Mouse (Mus musculus): ENCODE data around the gene Tdrd1.
"Not testable (repeated sequence)": the region's sequence is repeated elsewhere in the genome, so short reads cannot be mapped to it uniquely, and the experiment has no call there.

The Tdrd1 gene

GRCm38 (mm10) chr19:56826047-56826631, at the start of gene Tdrd1:
Gene Tdrd1, plus strand, starts transcription at chr19:56826209.
- no peak for DNase-seq (ENCODE audit: low read depth, low spot score)

- peak; percentile 37 for DNase-seq (ENCODE audit: low read depth, low spot score)
These were observed 49.2 kb upstream of the Tdrd1 start for GRCm38 (mm10) chr19:56776719-56777382.

GRCm38 (mm10) chr19:56778532-56778931, 47.5 kb upstream of the Tdrd1 start:
- not testable (repeated sequence) for DNase-seq (ENCODE audit: low read depth, low spot score)

- no peak for DNase-seq (ENCODE audit: low read depth, low spot score)
These were observed 38.1 kb upstream of the Tdrd1 start for GRCm38 (mm10) chr19:56787911-56788310.

GRCm38 (mm10) chr19:56788952-56789351, 37.1 kb upstream of the Tdrd1 start:
- DNase-seq (ENCODE audit: low read depth, low spot score) = no peak

GRCm38 (mm10) chr19:56797376-56797775, 28.6 kb upstream of the Tdrd1 start:
- no peak for DNase-seq (ENCODE audit: low read depth, low spot score)

GRCm38 (mm10) chr19:56800226-56800625, 25.8 kb upstream of the Tdrd1 start:
- DNase-seq (ENCODE audit: low read depth, low spot score) = no peak

GRCm38 (mm10) chr19:56800930-56801655, 24.9 kb upstream of the Tdrd1 start:
- no peak for DNase-seq (ENCODE audit: low read depth, low spot score)

GRCm38 (mm10) chr19:56801656-56802351, 24.2 kb upstream of the Tdrd1 start:
- DNase-seq (ENCODE audit: low read depth, low spot score) = no peak

- no peak for DNase-seq (ENCODE audit: low read depth, low spot score)
These were observed 23.7 kb upstream of the Tdrd1 start for GRCm38 (mm10) chr19:56802352-56802746.

GRCm38 (mm10) chr19:56805366-56805765, 20.6 kb upstream of the Tdrd1 start:
- no peak for DNase-seq (ENCODE audit: low read depth, low spot score)

GRCm38 (mm10) chr19:56807122-56807521, 18.9 kb upstream of the Tdrd1 start:
- no peak for DNase-seq (ENCODE audit: low read depth, low spot score)

- DNase-seq (ENCODE audit: low read depth, low spot score) = no peak
These were observed 17.2 kb upstream of the Tdrd1 start for GRCm38 (mm10) chr19:56808771-56809170.

- no peak for DNase-seq (ENCODE audit: low read depth, low spot score)
These were observed 15.3 kb upstream of the Tdrd1 start for GRCm38 (mm10) chr19:56810641-56811146.

GRCm38 (mm10) chr19:56811590-56811989, 14.4 kb upstream of the Tdrd1 start:
- no peak for DNase-seq (ENCODE audit: low read depth, low spot score)

- no peak for DNase-seq (ENCODE audit: low read depth, low spot score)
These were observed 12.6 kb upstream of the Tdrd1 start for GRCm38 (mm10) chr19:56813360-56813759.

GRCm38 (mm10) chr19:56817851-56818526, 8.0 kb upstream of the Tdrd1 start:
- no peak for DNase-seq (ENCODE audit: low read depth, low spot score)

GRCm38 (mm10) chr19:56821040-56821797, 4.8 kb upstream of the Tdrd1 start:
- no peak for DNase-seq (ENCODE audit: low read depth, low spot score)

- DNase-seq (ENCODE audit: low read depth, low spot score) = peak; percentile 86
These were observed 4.1 kb upstream of the Tdrd1 start, which contains the start of gene Ccdc186 for GRCm38 (mm10) chr19:56821798-56822447. Gene Ccdc186, minus strand, starts transcription at chr19:56822190.

GRCm38 (mm10) chr19:56822448-56822836, 3.6 kb upstream of the Tdrd1 start:
- no peak for DNase-seq (ENCODE audit: low read depth, low spot score)
